Mouse (Mus musculus): Measurements from ENCODE around the gene Sly. TPM values are rescaled to one million over a fixed set of nuclear protein-coding genes. Genes with fewer than 3 reads are reported as not detected.
"Not testable (repeated sequence)": the region's sequence is repeated elsewhere in the genome, so short reads cannot be mapped to it uniquely, and the experiment has no call there.

Sly gene
- polyA plus RNA-seq (2012; rRNA removed), result 0.79 and 1.2 TPM in 2 replicates

DNA sequence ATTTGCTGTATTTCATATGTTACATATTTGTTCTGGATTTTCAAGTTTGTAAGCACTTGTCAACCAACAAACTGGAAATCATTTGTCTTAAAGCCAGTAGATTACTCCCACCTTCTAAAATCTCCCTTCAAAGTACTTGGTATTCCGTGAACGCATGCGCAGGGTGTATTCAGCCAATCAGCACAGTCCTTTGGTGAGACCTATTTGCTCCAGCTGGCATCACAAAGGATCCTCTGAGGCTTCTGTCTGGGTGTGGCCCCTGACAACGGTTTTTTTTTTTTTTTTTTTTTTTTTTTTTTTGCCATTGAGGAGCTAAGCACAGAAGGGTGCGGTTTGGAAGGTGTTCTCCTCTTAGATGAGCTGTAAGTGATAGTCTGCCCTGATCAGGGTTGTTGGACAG, at the start of gene Sly:
TSS of gene Sly (plus strand) at position 301 of the 400 bp plus-strand sequence.
- H3K4me3 ChIP-seq (ENCODE audit: control insufficient read depth, low read depth, low read length); H3K4me1 ChIP-seq (ENCODE audit: control insufficient read depth, insufficient read depth, low read length); H3K36me3 ChIP-seq (ENCODE audit: control insufficient read depth, insufficient read depth, low read length); H3K27ac ChIP-seq (ENCODE audit: control insufficient read depth, insufficient read depth, low read depth, low read length); H3K27me3 ChIP-seq (ENCODE audit: control insufficient read depth, insufficient read depth, low read length): not testable (repeated sequence)
